Mouse (Mus musculus): ENCODE data around the gene Csrp1.

Gene Csrp1

DNA sequence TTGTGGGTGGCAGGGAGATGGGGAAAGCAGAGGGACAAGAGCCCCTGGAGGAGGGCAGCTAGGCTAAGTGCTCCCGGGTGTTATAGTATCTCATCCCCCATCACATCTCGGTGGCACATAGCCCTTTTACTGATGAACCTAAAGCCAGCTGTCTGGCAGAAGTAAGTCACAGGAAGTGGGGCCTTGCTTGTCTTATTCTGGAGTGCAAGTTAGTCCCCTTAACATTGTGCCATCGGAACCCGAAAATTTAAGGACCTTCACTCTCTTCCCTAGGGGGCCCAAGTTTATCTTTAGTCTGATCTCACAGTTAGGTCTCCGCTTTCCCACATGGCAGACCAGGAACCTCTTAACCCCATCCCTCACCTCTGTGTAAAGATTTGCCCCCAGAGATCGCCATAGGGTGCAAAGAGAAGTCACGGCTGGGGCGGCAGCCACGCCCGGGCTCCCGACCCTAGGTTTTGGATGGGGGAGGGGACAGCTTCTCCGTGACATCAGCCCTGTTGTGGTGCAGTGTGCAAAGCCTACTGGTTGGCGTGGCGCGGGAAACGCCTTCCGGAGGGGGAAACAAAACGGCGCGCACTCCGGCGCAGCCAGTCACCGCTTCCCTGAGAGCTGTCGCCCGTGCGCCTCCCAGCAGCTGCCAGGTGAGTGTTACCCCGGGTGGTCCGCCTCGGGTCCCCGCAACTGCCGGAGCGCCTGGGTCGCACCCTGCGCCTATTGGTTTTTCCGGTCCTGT lies 8.9 kb downstream of the Csrp1 start:
- in situ Hi-C loops (cut with MboI; ENCODE audit: unreplicated experiment in 2 of 2) = no loop called here

DNA sequence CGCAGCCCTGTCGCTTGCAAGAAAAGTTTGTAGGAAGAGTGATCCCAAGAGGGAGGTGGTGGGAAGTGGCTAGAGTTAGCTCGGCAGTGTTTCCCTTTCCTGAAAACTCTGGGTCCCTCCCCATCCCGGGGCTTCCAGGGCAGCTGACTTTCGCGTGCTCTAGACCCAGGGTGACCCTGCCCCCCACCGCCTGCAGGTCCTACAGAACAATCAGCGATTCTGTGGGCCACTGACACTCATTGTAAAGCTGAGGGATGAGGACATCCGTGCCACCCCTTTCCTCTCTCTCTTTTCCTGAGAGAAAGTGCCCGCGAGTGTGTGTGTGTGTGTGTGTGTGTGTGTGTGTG lies 9.5 kb downstream of the Csrp1 start:
- in situ Hi-C loops (cut with MboI; ENCODE audit: unreplicated experiment in 2 of 2) = no loop called here

DNA sequence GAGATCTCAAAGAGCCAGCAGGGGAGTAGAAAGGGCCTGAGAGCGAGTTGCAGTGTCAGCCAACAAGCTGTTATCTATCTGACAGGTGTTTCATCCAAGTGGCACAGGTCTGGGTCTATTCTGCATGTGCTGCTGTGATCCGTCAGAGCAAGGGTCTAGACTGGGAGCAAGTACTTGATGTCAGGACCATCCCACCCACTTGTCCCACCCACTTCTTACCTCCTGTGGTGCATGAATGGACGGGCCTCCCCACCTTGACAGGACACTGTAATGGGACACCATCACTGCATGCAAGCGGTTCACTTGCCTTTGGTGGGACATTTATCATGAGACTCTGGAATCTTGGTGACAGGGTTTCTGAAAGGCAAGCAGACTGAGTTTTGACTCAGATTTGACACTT lies 10.0 kb downstream of the Csrp1 start:
- in situ Hi-C loops (cut with MboI; ENCODE audit: unreplicated experiment in 2 of 2) = no loop called here

DNA sequence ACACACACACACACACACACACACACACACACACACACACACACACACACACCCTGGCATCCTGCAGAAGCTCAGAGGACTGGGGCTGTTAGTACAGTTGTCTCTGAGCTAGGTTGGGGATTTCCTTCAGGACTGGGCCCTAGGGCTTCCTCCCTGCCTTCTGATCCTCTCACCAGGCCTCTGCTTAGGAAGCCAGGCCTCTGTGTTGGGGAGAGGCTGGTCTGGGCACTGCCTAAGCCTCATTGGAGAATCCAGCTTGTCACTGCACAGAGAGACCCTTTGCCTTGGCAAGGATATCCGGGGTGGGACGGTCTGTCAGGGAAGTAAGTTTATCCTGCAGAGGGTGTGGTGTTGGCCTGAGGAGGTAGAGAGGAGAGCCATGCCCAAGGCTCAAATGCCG lies 10.4 kb downstream of the Csrp1 start:
- in situ Hi-C loops (cut with MboI; ENCODE audit: unreplicated experiment in 2 of 2) = no loop called here

DNA sequence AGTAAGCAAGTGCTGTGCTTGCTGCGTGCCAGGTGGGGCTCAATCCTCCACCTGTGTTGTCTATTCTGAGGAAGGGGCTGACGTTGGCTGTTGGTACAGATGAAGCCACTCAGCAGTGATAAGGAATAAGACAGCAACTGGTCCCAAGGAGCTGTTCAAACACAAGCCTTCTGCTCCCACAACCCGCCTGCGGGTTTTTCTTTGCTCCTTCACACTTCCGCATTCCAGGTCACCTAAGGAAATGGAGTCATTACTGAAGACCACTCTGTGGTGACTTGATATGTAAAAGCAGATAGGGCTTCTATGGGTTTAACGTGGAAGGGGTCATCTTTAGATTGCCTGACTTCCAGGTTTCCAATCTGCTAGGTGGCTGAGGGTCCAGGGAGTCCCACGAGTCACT lies 11.5 kb downstream of the Csrp1 start:
- in situ Hi-C loops (cut with MboI; ENCODE audit: unreplicated experiment in 2 of 2) = no loop called here

DNA sequence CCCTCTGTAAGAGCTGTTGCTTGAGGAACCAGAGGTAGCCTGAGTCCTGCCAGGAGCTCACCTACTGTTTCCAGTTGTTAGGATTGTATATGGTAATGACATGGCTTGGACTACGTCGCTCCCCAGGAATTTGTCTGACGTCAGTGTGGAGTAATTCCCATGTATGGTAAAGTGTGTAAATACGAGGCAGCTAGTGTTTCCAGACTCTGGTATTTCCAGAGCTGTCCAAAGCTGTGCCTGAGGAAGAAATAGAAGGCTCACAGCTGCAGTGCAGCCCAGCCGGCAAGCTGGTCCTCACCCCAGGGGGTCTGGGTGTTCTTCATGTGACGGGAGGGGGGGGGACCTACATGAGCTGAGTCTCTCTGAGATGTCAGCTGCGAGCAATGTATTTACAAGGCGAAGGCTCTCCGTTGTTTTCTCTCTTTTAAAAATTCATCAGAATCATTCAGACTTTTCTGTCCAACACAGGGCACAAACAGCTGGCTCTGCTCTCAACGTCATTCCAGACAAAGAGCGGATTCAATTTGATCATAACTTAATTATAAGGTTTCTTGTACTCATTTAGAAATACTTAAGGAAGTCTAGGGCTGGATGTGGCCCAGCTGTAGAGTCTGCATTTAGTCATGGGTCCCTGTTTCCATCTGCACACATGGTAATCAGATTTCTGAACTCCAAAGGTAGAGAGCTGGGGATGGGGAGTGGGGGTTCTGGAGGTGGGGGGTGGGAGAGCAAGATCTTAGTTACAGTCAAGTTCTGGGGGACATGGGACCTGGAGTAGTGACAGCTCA lies 12.2 kb downstream of the Csrp1 start:
- in situ Hi-C loops (cut with MboI; ENCODE audit: unreplicated experiment in 2 of 2) = no loop called here

DNA sequence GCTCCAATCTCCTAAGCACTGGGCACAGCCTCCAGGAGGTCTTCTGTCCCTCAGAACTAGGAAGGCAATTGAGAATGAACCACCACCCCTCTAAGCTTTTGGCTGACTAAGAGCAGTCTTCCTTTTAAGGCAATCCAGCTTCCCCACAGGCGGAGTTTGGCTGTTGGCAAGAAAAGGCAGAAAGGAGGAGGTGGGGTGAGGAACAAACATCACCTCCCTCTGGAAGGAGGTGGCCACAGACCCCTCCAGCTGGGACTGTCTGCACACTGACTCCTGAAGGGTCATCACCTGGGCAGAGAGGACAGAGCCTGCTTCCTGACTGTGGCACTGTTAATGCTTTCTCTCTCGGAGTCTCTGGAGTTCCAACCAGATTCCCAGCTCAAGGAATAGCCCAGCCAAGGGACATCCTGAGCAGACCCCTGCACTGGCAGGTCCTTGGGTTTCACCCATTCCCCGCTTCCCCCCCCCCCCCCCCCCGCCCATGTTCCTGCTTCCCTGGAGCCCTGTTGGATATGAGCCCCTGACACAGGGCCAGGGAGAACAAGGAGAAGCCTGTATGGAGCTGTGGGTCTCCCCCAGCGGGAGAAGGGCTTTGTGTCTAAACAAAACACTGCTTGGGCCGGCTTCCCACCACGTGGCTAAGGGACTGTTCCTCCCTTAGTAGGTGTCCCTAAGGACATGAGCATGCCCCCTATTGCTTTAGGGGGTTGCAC lies 14.5 kb downstream of the Csrp1 start:
- in situ Hi-C loops (cut with MboI; ENCODE audit: unreplicated experiment in 2 of 2) = no loop called here

DNA sequence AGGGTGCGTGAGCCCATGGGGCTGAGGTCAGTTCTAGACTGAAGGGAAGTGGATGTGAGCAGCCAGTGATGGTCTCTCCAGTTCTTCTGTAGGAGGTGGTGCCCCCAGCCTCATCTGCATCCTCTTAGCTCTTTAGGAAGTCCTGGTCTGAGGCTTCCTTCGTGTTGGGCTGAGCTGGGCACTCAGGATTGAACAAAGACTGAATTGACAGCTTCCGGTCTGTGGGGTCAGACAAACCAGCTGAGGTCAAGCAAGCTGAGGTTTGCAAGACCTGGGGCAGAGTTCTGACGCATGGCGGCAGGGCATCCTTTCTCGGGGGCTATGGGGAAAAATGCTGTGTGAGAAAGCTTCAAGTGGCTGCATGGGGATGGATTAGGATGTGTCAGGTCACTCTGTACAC lies 15.6 kb downstream of the Csrp1 start:
- in situ Hi-C loops (cut with MboI; ENCODE audit: unreplicated experiment in 2 of 2) = no loop called here

DNA sequence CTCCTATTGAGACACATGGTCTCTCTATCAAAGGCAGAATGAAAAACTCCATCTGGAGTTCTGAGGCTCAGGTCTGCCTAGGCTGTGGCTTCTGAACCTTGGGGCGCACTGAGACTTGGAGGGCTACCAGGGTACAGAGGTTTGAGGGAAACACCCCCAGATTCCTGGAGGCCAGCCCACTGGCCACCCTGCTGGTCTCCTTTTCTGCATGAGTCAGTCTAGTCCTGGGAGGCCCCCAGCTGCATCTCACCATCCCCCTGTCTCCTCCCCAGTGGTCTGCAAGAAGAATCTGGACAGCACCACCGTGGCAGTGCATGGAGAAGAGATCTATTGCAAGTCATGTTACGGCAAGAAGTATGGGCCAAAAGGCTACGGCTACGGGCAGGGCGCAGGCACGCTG lies 25.1 kb downstream of the Csrp1 start:
- in situ Hi-C loops (cut with MboI; ENCODE audit: unreplicated experiment in 2 of 2) = no loop called here

DNA sequence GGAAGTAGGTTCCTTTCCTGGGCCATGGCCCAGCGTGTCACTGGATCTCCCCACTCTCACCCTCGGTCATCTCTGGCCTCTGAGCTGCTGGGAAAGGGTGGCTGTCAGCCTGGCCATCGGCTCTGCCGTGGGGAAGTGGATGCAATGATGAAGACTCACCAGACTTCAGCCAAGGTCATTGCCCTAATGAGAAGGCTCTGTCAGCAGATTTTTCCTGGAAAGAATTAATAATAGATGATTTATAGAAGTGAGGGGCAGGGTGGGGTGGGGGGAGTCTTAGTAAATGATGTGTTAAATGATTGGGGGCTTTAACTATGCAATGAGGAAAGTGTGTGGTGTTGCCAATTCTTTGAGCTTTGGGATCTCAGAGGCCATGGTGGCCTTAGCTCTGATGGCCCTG lies 26.4 kb downstream of the Csrp1 start:
- in situ Hi-C loops (cut with MboI; ENCODE audit: unreplicated experiment in 2 of 2) = no loop called here

DNA sequence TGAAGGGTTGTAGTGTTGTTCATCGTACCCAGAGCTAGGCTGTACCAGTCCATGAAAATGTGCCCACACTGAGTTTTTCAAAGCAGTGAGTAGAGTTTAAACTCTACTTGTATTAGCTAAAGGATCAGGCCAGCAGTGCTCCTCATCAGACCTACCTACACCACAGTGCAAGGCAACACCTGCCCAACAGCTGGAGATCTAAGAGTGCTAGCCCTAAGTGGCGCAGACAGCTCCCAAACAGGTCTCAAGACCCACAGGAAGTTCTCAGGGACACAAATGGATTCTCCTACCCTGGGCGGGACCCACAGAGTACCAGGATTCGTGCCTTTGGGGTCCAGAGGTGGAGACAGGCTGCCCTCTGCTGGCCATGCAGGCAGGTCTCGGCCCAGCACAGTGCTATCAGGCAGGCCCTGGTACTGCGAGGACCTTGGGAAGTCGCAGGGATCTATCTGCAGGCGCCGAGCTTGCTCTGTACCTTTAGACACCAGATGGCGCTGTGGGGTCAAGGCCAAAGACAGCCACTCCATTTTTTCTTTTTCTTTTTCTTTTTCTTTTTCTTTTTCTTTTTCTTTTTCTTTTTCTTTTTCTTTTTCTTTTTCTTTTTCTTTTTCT lies 33.0 kb downstream of the Csrp1 start:
- in situ Hi-C loops (cut with MboI; ENCODE audit: unreplicated experiment in 2 of 2) = loop anchor here (5.0 kb wide), 2 partner anchors 34 to 36 kb away; no protein-coding TSS in a partner anchor

DNA sequence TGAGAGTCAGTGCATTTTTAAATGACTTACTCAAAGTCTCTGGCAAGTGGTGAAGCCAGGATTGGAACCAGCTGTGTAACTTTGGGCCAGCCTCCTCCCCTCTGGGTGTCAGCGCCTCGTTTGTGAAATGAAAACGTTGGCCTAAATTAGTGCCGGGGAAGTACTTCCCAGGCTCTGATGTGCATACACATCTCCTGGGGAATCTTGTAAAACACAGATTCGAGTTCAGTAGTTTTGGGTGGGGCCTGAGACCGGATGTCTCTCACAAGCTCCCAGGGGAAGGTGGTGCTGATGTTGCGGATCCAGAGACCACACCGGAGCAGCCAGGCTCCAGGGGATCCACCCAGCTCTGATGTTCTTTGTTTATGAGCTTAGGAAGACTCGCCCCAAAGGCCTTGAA lies 35.4 kb downstream of the Csrp1 start:
- in situ Hi-C loops (cut with MboI; ENCODE audit: unreplicated experiment in 2 of 2) = no loop called here

DNA sequence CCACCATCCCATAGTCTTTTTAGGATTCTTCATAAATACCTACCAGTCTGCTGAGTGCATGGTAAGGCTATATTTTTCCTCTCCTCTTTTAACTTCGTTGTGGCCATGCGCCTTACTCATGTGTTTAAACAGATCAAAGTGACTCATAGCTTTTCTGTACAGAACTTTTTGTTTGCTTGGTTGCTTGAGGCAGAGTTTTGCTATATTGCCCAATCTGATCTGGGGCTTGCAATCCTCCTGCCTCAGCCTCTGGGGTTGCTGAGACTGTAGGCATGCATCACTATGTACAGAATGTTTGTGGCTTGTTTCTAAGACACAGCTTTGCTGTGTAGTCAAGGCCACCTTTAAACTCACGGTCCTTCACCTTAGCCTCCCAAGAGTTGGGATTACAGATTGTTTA lies 36.1 kb downstream of the Csrp1 start:
- in situ Hi-C loops (cut with MboI; ENCODE audit: unreplicated experiment in 2 of 2) = no loop called here

DNA sequence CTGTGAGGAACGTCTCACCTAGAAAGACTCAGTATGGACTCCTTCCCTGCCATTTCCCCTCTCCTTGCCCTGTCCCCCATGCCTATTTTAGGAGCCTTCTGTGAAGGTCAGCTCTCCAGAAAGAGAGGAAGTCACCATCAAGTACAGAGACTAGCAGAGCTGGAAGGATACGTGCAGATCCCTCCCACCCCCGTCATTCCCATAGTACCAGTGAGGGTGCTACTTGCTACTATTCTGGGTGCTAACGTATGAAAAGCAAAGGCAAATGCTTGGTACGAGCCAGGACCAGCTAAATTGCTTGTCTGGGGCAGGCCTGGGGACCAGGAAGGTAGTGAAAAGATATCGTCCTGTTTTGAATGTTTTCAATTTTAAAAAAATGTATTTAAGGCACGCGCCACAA lies 37.4 kb downstream of the Csrp1 start:
- in situ Hi-C loops (cut with MboI; ENCODE audit: unreplicated experiment in 2 of 2) = no loop called here

DNA sequence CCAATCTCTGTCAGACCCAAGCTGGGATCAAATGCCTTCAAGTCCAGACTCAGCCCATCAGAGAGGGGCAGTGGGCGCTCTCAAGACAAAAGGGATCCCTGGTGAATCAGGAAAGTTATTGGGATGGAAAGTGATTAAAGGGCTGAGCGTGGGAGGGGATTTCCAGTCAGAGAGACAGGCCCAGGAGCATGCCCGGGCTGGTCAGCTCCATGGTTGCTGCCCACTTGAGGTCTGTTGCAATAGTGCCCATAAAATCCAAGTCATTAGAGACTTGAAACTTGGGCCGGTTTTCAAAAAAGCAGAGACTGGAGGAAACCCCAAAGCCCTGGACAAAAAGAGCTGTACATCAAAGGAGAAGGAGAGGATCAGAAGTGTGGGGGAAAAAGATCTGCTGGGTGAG lies 39.8 kb downstream of the Csrp1 start:
- in situ Hi-C loops (cut with MboI; ENCODE audit: unreplicated experiment in 2 of 2) = no loop called here

DNA sequence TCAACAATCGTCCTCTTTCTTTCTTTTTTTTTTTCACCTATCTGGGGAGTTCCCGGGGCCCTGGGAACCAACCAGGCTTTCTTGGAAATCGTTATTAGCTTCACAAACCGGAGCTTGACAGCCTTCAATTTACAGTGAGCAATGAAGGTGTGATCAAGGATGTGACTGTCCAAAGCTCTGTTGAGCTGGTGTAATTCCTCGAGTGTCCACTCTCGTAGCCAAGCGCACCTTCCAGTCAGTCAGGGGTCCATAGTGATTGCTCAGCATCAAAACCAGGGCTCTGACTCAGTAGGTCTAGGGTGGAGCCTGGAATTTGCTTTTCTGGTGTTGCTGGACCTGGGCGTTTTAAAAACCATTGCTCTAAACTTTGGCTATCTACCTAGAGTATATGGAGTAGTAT lies 40.4 kb downstream of the Csrp1 start:
- in situ Hi-C loops (cut with MboI; ENCODE audit: unreplicated experiment in 2 of 2) = no loop called here

DNA sequence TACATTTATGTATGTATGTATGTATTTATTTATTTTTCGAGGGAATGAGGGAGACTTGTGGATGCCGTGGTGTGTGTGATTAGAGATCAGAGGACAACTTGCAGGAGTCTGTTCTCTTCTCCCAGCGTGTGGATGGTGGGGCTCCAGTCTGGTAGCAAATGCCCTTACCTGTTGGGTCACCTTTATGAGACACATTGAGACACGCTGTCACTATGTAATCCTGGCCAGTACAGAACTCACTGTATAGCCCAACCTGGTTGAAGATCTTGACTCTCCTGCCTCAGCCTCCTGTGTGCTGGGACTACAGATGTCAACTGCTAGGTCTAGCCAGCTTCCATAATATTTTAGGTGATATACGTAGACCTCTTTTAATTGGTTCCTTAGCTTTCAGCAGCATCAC lies 41.9 kb downstream of the Csrp1 start:
- in situ Hi-C loops (cut with MboI; ENCODE audit: unreplicated experiment in 2 of 2) = no loop called here

DNA sequence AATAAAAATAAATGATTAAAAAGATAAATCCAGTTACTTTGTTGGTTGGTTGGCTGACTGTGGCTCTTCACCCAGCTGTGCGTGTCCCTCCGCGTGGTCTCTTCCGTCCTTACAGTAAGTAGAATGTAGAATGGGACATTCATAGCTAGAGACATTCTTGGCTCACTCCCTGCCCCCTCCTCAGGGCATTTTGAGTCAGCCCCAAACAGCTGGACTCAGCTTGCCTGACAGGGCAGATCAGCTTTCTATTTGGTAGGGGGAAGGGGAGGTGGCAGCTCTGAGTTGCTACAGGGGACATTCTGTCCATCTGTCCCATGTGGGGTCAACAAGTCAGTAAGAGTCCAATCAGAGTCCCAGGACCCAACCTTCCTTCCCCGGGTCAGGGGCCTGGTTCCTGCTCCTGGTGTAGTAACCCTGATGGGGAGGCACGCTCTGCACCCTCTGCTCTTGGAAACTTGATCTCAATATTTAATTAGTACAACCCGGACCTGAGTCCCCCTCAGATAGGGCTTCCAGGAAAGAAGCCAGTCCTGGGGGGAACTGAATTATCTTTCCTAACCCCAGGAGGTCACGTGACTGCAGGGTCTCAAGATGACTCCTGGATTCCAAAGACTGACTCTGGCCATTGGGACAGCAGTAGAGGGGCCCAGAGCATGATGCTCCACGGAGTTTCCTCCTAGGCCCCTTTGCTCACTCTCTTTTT lies 43.8 kb downstream of the Csrp1 start:
- in situ Hi-C loops (cut with MboI; ENCODE audit: unreplicated experiment in 2 of 2) = no loop called here

DNA sequence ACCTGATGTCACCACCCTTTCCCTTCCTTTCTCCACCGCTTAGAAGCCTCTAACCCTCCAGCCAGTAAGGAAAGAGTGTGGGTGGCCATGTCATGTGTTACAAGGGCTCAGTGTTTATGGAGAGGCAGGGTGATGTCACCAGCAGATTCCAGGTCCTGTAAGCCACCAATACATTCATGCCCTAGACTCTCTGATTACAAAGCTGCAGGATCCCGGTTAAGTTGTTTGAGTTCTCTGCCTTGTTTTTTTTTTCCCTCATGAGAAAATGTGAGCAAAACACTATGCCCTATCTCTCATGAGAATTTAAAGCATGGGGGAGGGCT lies 44.3 kb downstream of the Csrp1 start:
- in situ Hi-C loops (cut with MboI; ENCODE audit: unreplicated experiment in 2 of 2) = no loop called here

DNA sequence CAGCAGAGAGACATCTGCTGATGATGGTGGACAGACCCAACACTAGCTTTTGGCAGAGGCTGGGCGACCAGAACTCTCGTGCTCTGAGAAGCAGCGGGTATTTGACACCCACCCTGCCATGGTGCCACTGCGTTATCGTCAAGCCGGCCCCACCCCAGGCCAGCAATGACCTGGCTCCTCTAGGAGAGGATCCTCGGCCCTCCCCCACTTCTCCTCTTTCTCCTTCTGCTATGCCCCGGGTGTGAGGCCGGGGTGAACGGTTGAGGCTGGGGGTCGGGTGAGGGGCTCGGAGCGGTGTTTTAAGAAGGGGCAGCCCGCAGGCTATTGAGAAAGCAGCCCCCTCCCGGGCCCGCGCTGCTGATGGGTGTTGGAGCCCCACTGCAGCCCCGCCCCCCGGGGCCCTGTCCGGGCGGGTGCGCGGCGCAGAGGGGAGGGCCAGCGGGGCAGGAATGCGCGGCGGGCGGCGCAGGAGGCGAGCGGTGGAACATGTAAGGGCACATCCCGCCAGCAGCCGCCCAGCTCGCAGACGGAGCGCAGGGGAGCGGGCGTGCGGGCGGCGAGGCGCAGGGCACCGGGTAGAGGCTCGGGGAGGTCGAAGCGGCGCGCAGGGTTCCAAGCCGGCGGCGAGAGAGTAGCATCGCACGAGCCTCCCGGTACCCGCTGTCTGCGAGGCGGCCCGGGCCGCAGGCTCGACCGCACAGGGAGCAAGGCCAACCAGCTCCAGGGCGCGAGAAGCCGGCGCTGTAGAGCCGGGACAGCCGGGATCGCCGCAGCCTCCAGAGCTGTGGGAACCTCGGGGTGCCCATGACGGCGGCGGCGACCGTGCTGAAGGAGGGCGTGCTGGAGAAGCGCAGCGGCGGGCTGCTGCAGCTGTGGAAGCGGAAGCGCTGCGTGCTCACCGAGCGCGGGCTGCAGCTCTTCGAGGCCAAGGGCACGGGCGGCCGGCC lies 46.1 kb downstream of the Csrp1 start, which contains the start of gene Phlda3:
Phlda3 (plus strand) TSS at position 475 of the 947 bp plus-strand sequence.
- in situ Hi-C loops (cut with MboI; ENCODE audit: unreplicated experiment in 2 of 2) = no loop called here

Data from v-Abl transformed pro-B cells (cell line).